Mouse (Mus musculus) frontal cortex, postnatal 25 days (tissue): ENCODE results near the gene Naxd.
"Not testable (repeated sequence)": the region's sequence is repeated elsewhere in the genome, so short reads cannot be mapped to it uniquely, and the experiment has no call there.

Experiments
- DNase-seq, 2 experiments: peaks; one replicate each; pipeline ENCODE4 v3.0.0; 2022; ENCODE audit warnings: low spot score in 2 of 2

Gene Naxd

GRCm38 (mm10) chr8:11497017-11497990 is at the start of gene Naxd:
TSS of gene Naxd (plus strand) at chr8:11497506.
- DNase-seq = peak; percentile 67 to 75

- no peak for DNase-seq
These were observed 49.3 kb upstream of the Naxd start for GRCm38 (mm10) chr8:11447910-11448570.

- DNase-seq = peak in 1 of 2 experiments; percentile 15
These were observed 46.9 kb upstream of the Naxd start for GRCm38 (mm10) chr8:11450184-11451113.

GRCm38 (mm10) chr8:11452152-11452551 is 45.2 kb upstream of the Naxd start:
- no peak for DNase-seq

- no peak for DNase-seq
These were observed 44.7 kb upstream of the Naxd start for GRCm38 (mm10) chr8:11452559-11452958.

GRCm38 (mm10) chr8:11452974-11453373 is 44.3 kb upstream of the Naxd start:
- DNase-seq = no peak

GRCm38 (mm10) chr8:11454228-11454627 is 43.1 kb upstream of the Naxd start:
- no peak for DNase-seq

GRCm38 (mm10) chr8:11457278-11457677 is 40.0 kb upstream of the Naxd start:
- DNase-seq = no peak

GRCm38 (mm10) chr8:11457981-11458836 is 39.1 kb upstream of the Naxd start:
- no peak for DNase-seq

- no peak for DNase-seq
These were observed 38.3 kb upstream of the Naxd start for GRCm38 (mm10) chr8:11459016-11459415.

- DNase-seq = no peak
These were observed 36.4 kb upstream of the Naxd start for GRCm38 (mm10) chr8:11460934-11461333.

GRCm38 (mm10) chr8:11461847-11462246 is 35.5 kb upstream of the Naxd start:
- no peak for DNase-seq

GRCm38 (mm10) chr8:11462641-11463040 is 34.7 kb upstream of the Naxd start:
- DNase-seq = no peak

- no peak for DNase-seq
These were observed 33.8 kb upstream of the Naxd start for GRCm38 (mm10) chr8:11463541-11463888.

- DNase-seq = no peak
These were observed 33.2 kb upstream of the Naxd start for GRCm38 (mm10) chr8:11463889-11464706.

GRCm38 (mm10) chr8:11464707-11464964 is 32.7 kb upstream of the Naxd start:
- DNase-seq = no peak

- no peak for DNase-seq
These were observed 31.7 kb upstream of the Naxd start for GRCm38 (mm10) chr8:11465619-11466018.

- not testable (repeated sequence) for DNase-seq
These were observed 30.8 kb upstream of the Naxd start for GRCm38 (mm10) chr8:11466528-11466927.

- peak in 1 of 2 experiments; percentile 28 for DNase-seq
These were observed 28.2 kb upstream of the Naxd start for GRCm38 (mm10) chr8:11469095-11469494.

- DNase-seq = no peak
These were observed 26.6 kb upstream of the Naxd start for GRCm38 (mm10) chr8:11470694-11471093.
